Mouse (Mus musculus): ENCODE data around the gene Wasf2.
A peak's percentile ranks its signal among the peaks of the same experiment; 100 is the strongest.

Wasf2 gene

GRCm38 (mm10) chr4:133127894-133128293 is 2.4 kb upstream of the Wasf2 start:
- peak; percentile 32 for DNase-seq

- no peak for DNase-seq
Observed at GRCm38 (mm10) chr4:133129391-133129790, 914 bp upstream of the Wasf2 start.

GRCm38 (mm10) chr4:133130890-133131741 is 811 bp downstream of the Wasf2 start:
- DNase-seq, result peak; percentile 43

- DNase-seq, result peak; percentile 69
Observed at GRCm38 (mm10) chr4:133132027-133132426, 1.7 kb downstream of the Wasf2 start.

- DNase-seq, result no peak
Observed at GRCm38 (mm10) chr4:133136946-133137345, 6.6 kb downstream of the Wasf2 start.

- DNase-seq, result no peak
Observed at GRCm38 (mm10) chr4:133138971-133139370, 8.7 kb downstream of the Wasf2 start.

- no peak for DNase-seq
Observed at GRCm38 (mm10) chr4:133155006-133155405, 24.7 kb downstream of the Wasf2 start.

- DNase-seq, result no peak
Observed at GRCm38 (mm10) chr4:133155726-133156125, 25.4 kb downstream of the Wasf2 start.

- DNase-seq, result no peak
Observed at GRCm38 (mm10) chr4:133156422-133156821, 26.1 kb downstream of the Wasf2 start.

GRCm38 (mm10) chr4:133156831-133157230 is 26.5 kb downstream of the Wasf2 start:
- no peak for DNase-seq

- DNase-seq, result no peak
Observed at GRCm38 (mm10) chr4:133159127-133159526, 28.8 kb downstream of the Wasf2 start.

GRCm38 (mm10) chr4:133159646-133160045 is 29.3 kb downstream of the Wasf2 start:
- DNase-seq, result no peak

GRCm38 (mm10) chr4:133160211-133160610 is 29.9 kb downstream of the Wasf2 start:
- DNase-seq, result no peak

GRCm38 (mm10) chr4:133160821-133161220 is 30.5 kb downstream of the Wasf2 start:
- DNase-seq, result no peak

- no peak for DNase-seq
Observed at GRCm38 (mm10) chr4:133162196-133162595, 31.9 kb downstream of the Wasf2 start.

- DNase-seq, result no peak
Observed at GRCm38 (mm10) chr4:133166773-133167172, 36.5 kb downstream of the Wasf2 start.

- peak; percentile 43 for DNase-seq
Observed at GRCm38 (mm10) chr4:133169237-133170055, 39.1 kb downstream of the Wasf2 start.

- DNase-seq, result no peak
Observed at GRCm38 (mm10) chr4:133170056-133170524, 39.8 kb downstream of the Wasf2 start.

GRCm38 (mm10) chr4:133170616-133171015 is 40.3 kb downstream of the Wasf2 start:
- no peak for DNase-seq

GRCm38 (mm10) chr4:133172451-133172850 is 42.1 kb downstream of the Wasf2 start:
- DNase-seq, result no peak

GRCm38 (mm10) chr4:133174361-133174760 is 44.1 kb downstream of the Wasf2 start:
- peak; percentile 60 for DNase-seq

GRCm38 (mm10) chr4:133175274-133175673 is 45.0 kb downstream of the Wasf2 start:
- no peak for DNase-seq

GRCm38 (mm10) chr4:133175998-133176760 is 45.9 kb downstream of the Wasf2 start:
- peak; percentile 49 for DNase-seq
